ENCODE assay signal across 8 mouse cellular contexts in genomic region chr12:108835208-108835839, GRCm38 (mm10). TPM values are rescaled to one million over a fixed set of nuclear protein-coding genes. Genes with fewer than 3 reads are reported as not detected.
DNase-seq lines count a peak whose midpoint lies in the region; ATAC-seq and TF ChIP-seq lines count a peak whose summit lies in the region.

No protein-coding gene starts in this region.

- TF ChIP-seq POLR2A in small intestine, adult 2 months (IDR thresholded peaks at IDR 0.05; ENCODE audit: low read depth, low read length), result peak; percentile 48

- 0 out of 2 replicates have a peak overlapping the region, but pooled peaks have one; percentile 41 for H3K27ac ChIP-seq in limb, embryonic 12.5 days
- H3K27ac ChIP-seq in small intestine, adult 2 months (ENCODE audit: insufficient read depth, low read depth, low read length), result no peak overlapping the region

- peak overlapping the region; percentile 80 for H3K9ac ChIP-seq in limb, embryonic 12.5 days (replicated peaks)

- no peaks in the 10 kb centered on the region for H3K27me3 ChIP-seq in limb, embryonic 12.5 days
- no peaks in the 10 kb centered on the region for H3K27me3 ChIP-seq in small intestine, adult 2 months (ENCODE audit: control insufficient read depth, insufficient read depth, low read length)

- peak; percentile 31; the same call in 1 of the 2 replicates for ATAC-seq in frontal cortex, adult (ENCODE audit: low TSS enrichment)
- ATAC-seq in limb, embryonic 12.5 days (ENCODE audit: insufficient number of reproducible peaks, insufficient read depth, low FRiP score, low TSS enrichment, low read depth), result no peak

- TF ChIP-seq CTCF in small intestine, adult 2 months (IDR thresholded peaks at IDR 0.05; ENCODE audit: extremely low read depth, insufficient read length, insufficient replicate concordance, low read depth, low read length), result no peak

- peak overlapping the region; percentile 95 for H3K4me2 ChIP-seq in limb, embryonic 12.5 days

- H3K4me3 ChIP-seq in limb, embryonic 12.5 days (replicated peaks), result peak overlapping the region; percentile 67
- peak overlapping the region; percentile 73 for H3K4me3 ChIP-seq in small intestine, adult 2 months (ENCODE audit: low read depth, low read length)

- H3K4me1 ChIP-seq in limb, embryonic 12.5 days (replicated peaks), result peaks cover 39% of the 10 kb centered on the region
- H3K4me1 ChIP-seq in small intestine, adult 2 months (ENCODE audit: control insufficient read depth, insufficient read depth, insufficient read length, low read length), result peaks cover 27% of the 10 kb centered on the region

- H3K36me3 ChIP-seq in limb, embryonic 12.5 days, result peaks cover 19% of the 10 kb centered on the region
- no peaks in the 10 kb centered on the region for H3K36me3 ChIP-seq in small intestine, adult 2 months (ENCODE audit: control insufficient read depth, insufficient read depth, low read length)

- DNase-seq in frontal cortex, adult 2 months (ENCODE audit: extremely low spot score in 1 of 2, low spot score in 1 of 2), result no peak
- peak; percentile 46 for DNase-seq in urinary bladder, adult 2 months (ENCODE audit: low spot score)
- DNase-seq in urinary bladder, postnatal 25 days (ENCODE audit: low spot score), result no peak
- DNase-seq in layer of hippocampus, adult 9-11 months, result no peak
- DNase-seq in left cerebral cortex, adult 11 months (ENCODE audit: low spot score), result no peak

- no peaks in the 10 kb centered on the region for H3K9me3 ChIP-seq in limb, embryonic 12.5 days

- WGBS in limb, embryonic 12.5 days, result 2% methylated on average over 51 of the region's 51 CpGs
- 2% methylated on average over 51 of the region's 51 CpGs for WGBS in small intestine, adult 2 months

RNA-seq across cellular contexts. Expression of gene Slc25a29, which starts 0.4 kb away (rescaled TPM):
- polyA plus RNA-seq in frontal cortex, adult 2 months (2012; rRNA removed), result 19.4 and 20.3 TPM in 2 replicates
- polyA plus RNA-seq in urinary bladder, adult 2 months (2012; rRNA removed), result 7.6 and 8.8 TPM in 2 replicates
- polyA plus RNA-seq in limb, embryonic 12.5 days (2016; fragmentation: Nextera tagmentation; extraction: Ambion mirVana), result 11.5 and 15.2 TPM in 2 replicates
- polyA plus RNA-seq in small intestine, adult 2 months (2012; rRNA removed), result 4.0 and 4.9 TPM in 2 replicates

RNA-seq across cellular contexts. Expression of gene Slc25a47, which starts 0.5 kb away (rescaled TPM):
- 10.1 and 12.9 TPM in 2 replicates for polyA plus RNA-seq in frontal cortex, adult 2 months (2012; rRNA removed)
- 8.4 and 8.8 TPM in 2 replicates for polyA plus RNA-seq in urinary bladder, adult 2 months (2012; rRNA removed)
- 15.5 and 18.0 TPM in 2 replicates for polyA plus RNA-seq in limb, embryonic 12.5 days (2016; fragmentation: Nextera tagmentation; extraction: Ambion mirVana)
- polyA plus RNA-seq in small intestine, adult 2 months (2012; rRNA removed), result 6.4 and 7.9 TPM in 2 replicates

RNA-seq across cellular contexts. Expression of gene Yy1, which starts 42.6 kb away (rescaled TPM):
- 25.0 and 25.2 TPM in 2 replicates for polyA plus RNA-seq in frontal cortex, adult 2 months (2012; rRNA removed)
- 25.2 and 33.8 TPM in 2 replicates for polyA plus RNA-seq in urinary bladder, adult 2 months (2012; rRNA removed)
- polyA plus RNA-seq in limb, embryonic 12.5 days (2016; fragmentation: Nextera tagmentation; extraction: Ambion mirVana), result 23.8 and 24.0 TPM in 2 replicates
- 10.5 and 22.4 TPM in 2 replicates for polyA plus RNA-seq in small intestine, adult 2 months (2012; rRNA removed)

RNA-seq across cellular contexts. Expression of gene Wdr25, which starts 58.1 kb away (rescaled TPM):
- polyA plus RNA-seq in frontal cortex, adult 2 months (2012; rRNA removed), result 17.4 and 20.0 TPM in 2 replicates
- 11.8 and 13.6 TPM in 2 replicates for polyA plus RNA-seq in urinary bladder, adult 2 months (2012; rRNA removed)
- 8.8 and 11.1 TPM in 2 replicates for polyA plus RNA-seq in limb, embryonic 12.5 days (2016; fragmentation: Nextera tagmentation; extraction: Ambion mirVana)
- 2.3 and 8.8 TPM in 2 replicates for polyA plus RNA-seq in small intestine, adult 2 months (2012; rRNA removed)

RNA-seq across cellular contexts. Expression of gene Wars, which starts 58.6 kb away (rescaled TPM):
- polyA plus RNA-seq in frontal cortex, adult 2 months (2012; rRNA removed), result 93.5 and 97.7 TPM in 2 replicates
- 61.9 and 62.0 TPM in 2 replicates for polyA plus RNA-seq in urinary bladder, adult 2 months (2012; rRNA removed)
- 97.0 and 98.2 TPM in 2 replicates for polyA plus RNA-seq in limb, embryonic 12.5 days (2016; fragmentation: Nextera tagmentation; extraction: Ambion mirVana)
- 49.6 and 65.7 TPM in 2 replicates for polyA plus RNA-seq in small intestine, adult 2 months (2012; rRNA removed)
